Mouse (Mus musculus) layer of hippocampus, adult 9-10 months (tissue): ENCODE results near the gene Zfp663.
A peak's percentile ranks its signal among the peaks of the same experiment; 100 is the strongest.

ENCODE experiments used
- DNase-seq: peaks from one replicate; pipeline ENCODE4 v3.0.0; 2022; ENCODE audit warnings: low spot score

Gene Zfp663

GRCm38 (mm10) chr2:165368496-165368895 is at the start of gene Zfp663:
Gene Zfp663, minus strand, starts transcription at chr2:165368729.
- DNase-seq = no peak

- peak; percentile 39 for DNase-seq
Measured at GRCm38 (mm10) chr2:165417291-165417690, 48.8 kb upstream of the Zfp663 start.

DNA sequence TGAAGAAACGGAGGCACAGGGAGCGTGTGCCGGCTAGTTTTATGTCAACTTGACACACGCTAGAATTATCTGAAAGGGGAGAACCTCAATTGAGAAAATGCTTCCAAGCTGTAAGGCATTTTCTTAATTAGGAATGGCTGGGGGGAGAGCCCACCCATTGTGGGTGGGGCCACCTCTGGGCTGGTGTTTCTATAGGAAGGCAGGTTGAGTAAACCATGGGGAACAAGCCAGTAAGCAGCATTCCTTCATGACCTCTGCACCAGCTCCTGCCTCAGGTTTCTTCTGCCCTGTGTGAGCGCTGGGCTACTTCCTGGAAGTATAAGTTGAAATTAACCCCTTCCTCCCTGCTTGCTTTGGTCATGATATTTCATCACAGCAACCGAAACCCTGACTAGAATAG is 47.3 kb upstream of the Zfp663 start:
- DNase-seq = no peak

- no peak for DNase-seq
Measured at GRCm38 (mm10) chr2:165415141-165415721, 46.7 kb upstream of the Zfp663 start.

GRCm38 (mm10) chr2:165414321-165414720 is 45.8 kb upstream of the Zfp663 start:
- DNase-seq = no peak

DNA sequence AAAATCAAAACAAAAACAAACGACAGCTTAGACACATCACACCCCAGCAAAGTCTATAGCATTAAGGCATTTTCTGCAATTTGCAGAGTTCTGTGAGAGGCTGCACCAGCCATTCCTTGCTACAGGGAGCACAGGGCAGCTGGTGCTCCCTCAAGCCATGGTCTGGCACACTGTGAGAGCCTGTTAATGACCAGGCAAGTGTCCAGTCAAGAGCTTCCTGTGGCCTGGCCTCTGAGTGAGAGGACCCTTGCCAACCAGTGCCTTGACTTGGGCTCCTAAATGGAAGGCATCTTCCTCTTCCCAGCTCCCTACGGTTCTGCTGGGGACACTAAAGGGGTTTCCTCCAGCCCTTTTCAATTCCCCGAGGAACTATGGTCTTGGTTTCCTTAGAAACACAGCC is 45.4 kb upstream of the Zfp663 start:
- no peak for DNase-seq

DNA sequence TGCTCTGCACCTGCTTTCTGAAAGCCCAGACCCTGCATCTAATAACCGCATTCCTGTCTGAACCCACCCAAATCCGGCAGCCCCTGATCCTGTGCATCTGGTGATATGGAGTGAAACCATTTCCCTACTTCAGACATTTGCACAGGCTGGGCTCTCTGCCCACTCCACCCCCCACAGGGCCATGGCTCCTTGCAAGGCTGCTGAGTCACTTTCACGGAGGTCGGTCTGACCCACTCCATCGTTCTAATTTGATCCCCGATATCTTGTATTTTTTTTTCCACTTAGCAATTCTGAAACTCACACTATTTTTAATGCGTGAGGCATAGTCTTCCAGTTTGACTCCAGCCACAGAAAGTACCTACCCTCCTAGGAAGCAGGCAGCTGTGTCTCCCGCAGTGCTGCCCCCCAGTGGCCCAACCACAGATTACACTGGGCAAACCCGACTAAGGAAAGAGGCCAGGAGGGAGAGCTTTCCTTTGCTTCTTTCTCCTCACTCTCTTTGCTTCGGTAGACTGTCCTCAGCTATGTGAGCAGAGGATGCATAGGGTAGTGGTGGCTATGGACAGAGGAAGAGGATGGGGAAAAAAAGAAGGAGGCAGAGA is 39.3 kb upstream of the Zfp663 start:
- DNase-seq = peak; percentile 61

GRCm38 (mm10) chr2:165405351-165405750 is 36.8 kb upstream of the Zfp663 start:
- no peak for DNase-seq

DNA sequence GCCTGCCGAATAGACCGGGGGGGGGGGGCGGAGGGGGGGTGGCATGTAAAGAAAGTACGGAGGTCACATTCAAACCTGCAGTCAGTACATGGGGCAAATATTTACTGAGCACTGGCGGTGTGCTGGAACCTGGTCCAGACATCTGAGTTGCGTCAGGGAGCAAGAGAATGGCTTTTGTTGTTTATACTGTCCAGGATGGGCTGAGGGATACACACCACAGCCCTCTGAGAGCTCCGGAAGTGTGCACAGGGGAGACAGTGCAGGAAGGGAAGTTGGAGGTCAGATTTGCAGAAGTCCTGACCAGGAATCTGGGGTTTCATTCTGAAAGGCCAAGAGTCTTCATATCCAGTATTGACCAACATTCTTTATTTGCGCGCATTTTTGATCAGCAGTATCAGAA is 36.4 kb upstream of the Zfp663 start:
- no peak for DNase-seq

DNA sequence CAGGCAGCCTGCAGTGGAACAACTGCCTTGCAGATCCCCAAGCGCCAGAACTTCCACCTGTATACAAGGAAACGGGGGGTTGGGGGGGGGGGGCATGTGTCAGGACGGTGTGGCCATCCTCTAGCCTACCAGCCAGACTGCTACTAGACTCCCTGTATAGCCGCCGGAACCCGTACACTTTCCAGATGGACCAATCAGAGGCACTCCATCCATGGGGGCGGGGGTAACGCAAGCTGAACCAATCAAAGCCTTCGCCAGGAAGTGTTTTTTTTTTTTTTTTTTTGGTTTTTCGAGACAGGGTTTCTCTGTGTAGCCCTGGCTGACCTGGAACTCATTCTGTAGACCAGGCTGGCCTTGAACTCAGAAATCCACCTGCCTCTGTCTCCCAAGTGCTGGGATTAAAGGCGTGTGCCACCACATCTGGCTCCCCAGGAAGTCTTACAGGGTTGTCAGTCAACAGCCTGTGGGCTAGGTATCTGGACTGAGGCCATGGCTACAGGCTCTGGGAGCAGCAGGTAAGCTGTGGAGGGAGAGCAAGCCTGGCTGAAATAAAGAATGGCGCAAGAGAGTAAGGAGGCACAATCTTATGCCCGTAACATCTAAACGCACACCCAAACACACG is 29.7 kb upstream of the Zfp663 start:
- DNase-seq = no peak

DNA sequence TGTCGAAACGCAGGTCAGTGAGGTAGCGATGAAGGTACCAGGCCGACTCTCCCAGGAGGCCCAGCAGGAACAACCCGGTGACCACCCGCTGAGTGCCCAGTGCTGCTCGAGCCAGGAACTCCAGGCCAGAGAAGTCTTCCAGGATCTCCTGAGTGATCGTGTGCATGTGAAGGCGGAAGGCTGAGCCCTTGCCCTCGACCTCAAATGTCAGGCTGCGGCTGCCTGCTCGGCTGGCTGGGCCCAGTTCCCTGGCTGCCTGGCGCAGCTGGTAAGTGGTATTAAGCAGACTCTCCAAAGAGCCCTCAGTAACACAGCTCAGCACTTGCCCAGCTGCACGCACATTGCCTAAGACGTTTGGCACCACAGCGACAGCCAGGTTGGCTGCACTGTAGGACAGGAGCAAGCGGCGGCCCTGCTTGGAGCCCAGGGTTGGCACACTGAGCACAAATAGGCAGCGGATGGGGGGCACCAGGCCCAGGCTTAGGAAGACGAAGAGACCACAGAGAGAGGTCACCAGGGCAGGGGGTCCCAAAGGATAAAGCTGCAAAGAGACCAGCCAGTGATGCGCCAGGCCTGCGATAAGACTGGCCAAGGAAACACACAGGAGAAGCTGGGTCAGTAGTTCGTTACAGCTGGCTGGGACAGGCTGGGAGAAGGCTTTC is 29.1 kb upstream of the Zfp663 start:
- DNase-seq = no peak

GRCm38 (mm10) chr2:165396831-165397501 is 28.4 kb upstream of the Zfp663 start:
- DNase-seq = no peak

GRCm38 (mm10) chr2:165392156-165392555 is 23.6 kb upstream of the Zfp663 start:
- DNase-seq = no peak

DNA sequence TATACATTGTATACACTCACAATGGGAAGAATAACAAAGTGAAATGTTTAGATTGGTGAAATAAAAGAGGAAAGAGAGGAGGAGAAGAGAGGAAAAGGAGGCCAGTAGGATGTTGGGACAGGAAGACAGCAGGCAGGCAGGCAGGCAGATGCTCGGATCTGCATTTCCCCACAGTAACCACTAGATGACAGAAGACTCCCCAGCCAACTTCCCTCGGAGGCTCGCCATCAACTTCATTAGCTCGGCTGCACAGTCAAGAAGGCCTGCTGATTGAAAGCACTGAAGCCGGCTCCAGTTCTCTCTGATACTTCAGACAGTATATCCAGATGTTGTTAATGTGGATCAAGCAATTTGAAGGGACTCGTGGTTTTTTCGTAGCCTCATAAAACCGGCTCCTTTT is 23.0 kb upstream of the Zfp663 start:
- DNase-seq = peak; percentile 56

DNA sequence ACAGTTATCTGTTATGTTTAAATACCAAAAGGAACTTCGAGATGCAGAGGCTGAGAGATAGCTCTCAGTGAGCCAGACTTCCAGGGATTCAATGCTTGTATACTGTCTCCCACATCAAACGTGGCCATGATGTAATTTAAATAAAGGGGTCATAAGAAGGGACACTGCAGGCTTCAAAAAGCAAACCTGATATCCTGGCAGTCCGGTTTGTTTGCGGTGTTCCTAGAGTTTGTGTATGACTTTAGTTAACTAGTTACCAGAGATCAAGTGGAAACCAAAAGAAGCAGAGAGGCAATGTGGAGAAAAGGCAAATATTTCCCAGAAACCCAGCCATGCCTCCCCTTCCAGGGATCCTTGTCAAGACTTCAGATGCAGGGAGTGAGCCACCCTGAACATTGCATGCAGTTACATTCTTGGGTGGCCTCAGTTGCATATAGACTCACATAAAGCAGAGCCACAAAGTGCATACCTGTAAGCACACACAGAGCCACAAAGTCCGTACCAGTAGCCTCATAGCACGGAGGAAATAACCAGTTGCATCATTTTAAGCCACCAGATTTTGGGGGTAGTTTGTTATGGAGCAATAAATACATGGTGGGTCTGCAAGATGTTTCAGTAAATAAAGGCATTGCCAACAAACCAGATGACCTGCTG is 20.9 kb upstream of the Zfp663 start:
- no peak for DNase-seq

GRCm38 (mm10) chr2:165387844-165388495 is 19.4 kb upstream of the Zfp663 start, which contains the start of gene Zfp334:
Gene Zfp334, minus strand, starts transcription at chr2:165388259.
- DNase-seq = peak; percentile 89

DNA sequence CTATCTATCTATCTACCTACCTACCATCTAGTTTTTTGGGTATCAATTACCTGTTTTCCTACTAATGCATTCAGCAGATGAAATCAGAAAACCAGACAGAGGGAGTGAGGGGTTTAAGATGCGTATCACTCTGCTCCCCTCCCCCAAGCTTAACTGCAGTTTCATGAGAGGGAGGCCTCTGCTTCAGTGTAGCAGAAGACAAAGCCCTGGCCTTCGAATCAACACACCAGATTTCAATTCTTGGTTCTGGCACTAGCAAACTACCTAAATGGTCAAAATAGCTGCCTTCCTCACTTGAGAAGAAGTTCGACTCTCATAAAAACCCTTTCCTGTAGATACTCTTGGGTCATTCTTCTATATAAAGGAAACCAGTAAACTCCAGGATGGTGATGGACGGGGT is 18.8 kb upstream of the Zfp663 start:
- DNase-seq = no peak

- DNase-seq = no peak
Measured at GRCm38 (mm10) chr2:165380050-165380449, 11.5 kb upstream of the Zfp663 start.

DNA sequence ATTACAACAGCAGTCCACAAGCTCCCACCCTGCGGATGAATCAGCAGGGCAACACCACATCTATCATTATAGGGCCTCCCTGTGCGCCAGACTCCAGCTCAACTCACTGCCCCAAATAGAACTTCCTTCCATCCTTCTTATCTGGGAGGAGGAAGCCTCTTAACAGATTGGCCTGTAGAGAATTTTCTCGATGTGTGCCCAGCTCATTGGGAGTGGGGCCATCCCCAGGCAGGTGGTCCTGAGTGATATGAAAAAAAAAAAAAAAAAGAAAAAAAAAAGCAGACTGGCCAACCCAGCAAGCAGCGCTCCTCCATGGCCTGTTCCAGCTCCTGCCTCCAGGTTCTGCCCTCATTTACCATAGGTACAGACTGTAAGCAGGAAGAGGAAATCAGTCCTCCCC is 7.5 kb upstream of the Zfp663 start:
- no peak for DNase-seq

DNA sequence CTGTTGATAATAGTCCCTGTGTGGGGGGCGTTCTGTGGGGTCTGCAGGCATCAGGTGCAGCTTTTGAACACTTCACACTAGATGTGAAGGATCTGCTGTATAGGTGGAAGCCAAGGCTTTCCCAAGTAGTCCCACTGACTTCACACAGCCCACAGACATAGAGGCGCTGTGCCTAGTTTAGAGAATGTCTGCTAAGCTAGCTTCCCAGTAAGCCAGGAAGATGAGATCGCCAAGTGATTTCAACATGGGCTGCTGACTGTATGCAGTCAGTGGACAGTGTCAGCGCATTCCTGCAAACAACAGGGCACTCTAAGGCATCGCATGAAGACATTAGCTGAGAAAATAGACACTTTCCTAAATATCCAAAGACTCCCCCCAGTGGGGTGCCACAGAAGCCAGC is 6.9 kb upstream of the Zfp663 start:
- DNase-seq = no peak

- no peak for DNase-seq
Measured at GRCm38 (mm10) chr2:165371066-165371465, 2.5 kb upstream of the Zfp663 start.

DNA sequence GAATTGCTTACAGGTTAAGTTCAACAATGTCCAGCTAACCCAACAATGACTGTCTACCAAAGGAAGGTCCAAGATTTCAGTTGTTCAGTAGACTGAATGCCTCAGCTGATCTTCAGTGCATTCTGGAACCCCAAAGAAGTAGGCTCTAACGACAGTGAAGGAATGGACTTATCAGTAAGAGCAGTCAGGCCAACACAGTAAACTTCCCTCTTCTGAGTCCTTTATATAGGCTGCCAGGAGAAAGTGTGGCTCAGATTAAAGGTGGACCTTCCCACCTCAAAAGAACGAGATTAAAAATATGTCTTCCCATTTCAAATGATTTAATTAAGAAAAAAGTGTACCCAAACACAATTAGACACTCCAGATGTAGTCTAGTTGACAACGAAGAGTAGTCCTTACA is 1.8 kb upstream of the Zfp663 start:
- no peak for DNase-seq
